Mouse (Mus musculus) embryo, embryonic 9.5 days (tissue): ENCODE results near the gene Ism2.
"Not testable (repeated sequence)": the region's sequence is repeated elsewhere in the genome, so short reads cannot be mapped to it uniquely, and the experiment has no call there.

Experiments
- DNase-seq: peaks from one replicate; pipeline ENCODE4 v3.0.0-alpha.2; 2017; ENCODE audit errors: extremely low spot score

Ism2 gene

GRCm38 (mm10) chr12:87299657-87300440 lies at the start of gene Ism2:
Ism2 (minus strand) TSS chr12:87299705.
- peak; percentile 63 for DNase-seq

- DNase-seq: no peak
Measured at GRCm38 (mm10) chr12:87348029-87348428, 48.5 kb upstream of the Ism2 start.

- DNase-seq: no peak
Measured at GRCm38 (mm10) chr12:87347511-87347910, 48.0 kb upstream of the Ism2 start.

- no peak for DNase-seq
Measured at GRCm38 (mm10) chr12:87343084-87343605, 43.6 kb upstream of the Ism2 start.

GRCm38 (mm10) chr12:87338082-87338481 lies 38.6 kb upstream of the Ism2 start:
- no peak for DNase-seq

GRCm38 (mm10) chr12:87334886-87335285 lies 35.4 kb upstream of the Ism2 start:
- DNase-seq: no peak

GRCm38 (mm10) chr12:87333794-87334193 lies 34.3 kb upstream of the Ism2 start:
- DNase-seq: no peak

- DNase-seq: no peak
Measured at GRCm38 (mm10) chr12:87332511-87332910, 33.0 kb upstream of the Ism2 start.

- DNase-seq: no peak
Measured at GRCm38 (mm10) chr12:87331908-87332307, 32.4 kb upstream of the Ism2 start.

- DNase-seq: no peak
Measured at GRCm38 (mm10) chr12:87331053-87331456, 31.6 kb upstream of the Ism2 start.

- no peak for DNase-seq
Measured at GRCm38 (mm10) chr12:87330213-87330612, 30.7 kb upstream of the Ism2 start.

- no peak for DNase-seq
Measured at GRCm38 (mm10) chr12:87328025-87328424, 28.5 kb upstream of the Ism2 start.

- DNase-seq: peak; percentile 14
Measured at GRCm38 (mm10) chr12:87327610-87328009, 28.1 kb upstream of the Ism2 start.

- DNase-seq: no peak
Measured at GRCm38 (mm10) chr12:87325452-87325851, 25.9 kb upstream of the Ism2 start.

GRCm38 (mm10) chr12:87319229-87319628 lies 19.7 kb upstream of the Ism2 start:
- DNase-seq: no peak

GRCm38 (mm10) chr12:87317951-87318350 lies 18.4 kb upstream of the Ism2 start:
- no peak for DNase-seq

- DNase-seq: no peak
Measured at GRCm38 (mm10) chr12:87313098-87313497, 13.6 kb upstream of the Ism2 start.

GRCm38 (mm10) chr12:87306584-87306844 lies 7.0 kb upstream of the Ism2 start:
- not testable (repeated sequence) for DNase-seq

GRCm38 (mm10) chr12:87305767-87306583 lies 6.5 kb upstream of the Ism2 start:
- DNase-seq: no peak

GRCm38 (mm10) chr12:87301189-87301588 lies 1.7 kb upstream of the Ism2 start:
- no peak for DNase-seq

- DNase-seq: no peak
Measured at GRCm38 (mm10) chr12:87300441-87300690, 861 bp upstream of the Ism2 start.

GRCm38 (mm10) chr12:87299037-87299656 lies 358 bp downstream of the Ism2 start:
- DNase-seq: peak; percentile 27

- no peak for DNase-seq
Measured at GRCm38 (mm10) chr12:87293934-87294333, 5.6 kb downstream of the Ism2 start.
